Mouse (Mus musculus) lung, embryonic 14.5 days (tissue): ENCODE measurements around the gene Wscd2. TPM values are rescaled to one million over a fixed set of nuclear protein-coding genes. Genes with fewer than 3 reads are reported as not detected.

Experiments used
- ATAC-seq: fragments of 200-750 bp; cut with Nextera tagmentation; 2 replicates; pipeline ENCODE4 v1.8.0; 2017; ENCODE audit warnings: mild to moderate bottlenecking, moderate TSS enrichment, moderate library complexity; ENCODE audit not compliant: insufficient read depth
- DNase-seq: peaks from one replicate; pipeline ENCODE4 v3.0.0-alpha.2; 2015
- H3K27ac ChIP-seq: fragments of 300-500 bp; sonication (generic); 2 replicates; pipeline ENCODE4 v1.5.1; 2014; ENCODE audit warnings: low read depth, mild to moderate bottlenecking, moderate library complexity
- H3K27me3 ChIP-seq: fragments of 300-500 bp; sonication (generic); 2 replicates; pipeline ENCODE4 v1.6.1; 2014; ENCODE audit warnings: low read length, control low read depth; ENCODE audit not compliant: insufficient read depth
- H3K36me3 ChIP-seq: fragments of 300-500 bp; sonication (generic); 2 replicates; pipeline ENCODE4 v1.6.1; 2014; ENCODE audit warnings: control low read depth; ENCODE audit not compliant: insufficient read depth
- H3K4me1 ChIP-seq: fragments of 300-500 bp; sonication (generic); 2 replicates; pipeline ENCODE4 v1.6.1; 2014; ENCODE audit warnings: antibody characterized with exemption, control low read depth; ENCODE audit not compliant: insufficient read depth
- H3K4me2 ChIP-seq: fragments of 300-500 bp; sonication (generic); 2 replicates; pipeline ENCODE4 v1.6.1; 2014; ENCODE audit warnings: mild to moderate bottlenecking
- H3K4me3 ChIP-seq: fragments of 300-500 bp; sonication (generic); 2 replicates; pipeline ENCODE4 v1.5.1; 2014; ENCODE audit warnings: low read depth, low read length
- H3K9ac ChIP-seq: fragments of 300-500 bp; sonication (generic); 2 replicates; pipeline ENCODE4 v1.6.1; 2014
- H3K9me3 ChIP-seq: fragments of 300-500 bp; sonication (generic); 2 replicates; pipeline ENCODE4 v1.6.1; 2016; ENCODE audit warnings: low read depth, low read length, control low read depth
- CTCF ChIP-seq: IDR thresholded peaks from 2 replicates; pipeline ENCODE4 v1.5.1; 2016; ENCODE audit warnings: antibody characterized with exemption, low read depth
- WGBS: fragments of 180-500 bp; shearing (Covaris S2); extraction: QIAGEN DNeasy Blood & Tissue Kit; methylation state at CpG from one replicate; pipeline ENCODE4 v1.1.7; 2014; 5-methylcytosine and 5-hydroxymethylcytosine counted together
- polyA plus RNA-seq: library from polyadenylated mRNA; unstranded; fragments of >200 nt; fragmentation: Nextera tagmentation; extraction: Ambion mirVana; gene quantifications from 2 replicates; pipeline ENCODE4 v1.2.1, GENCODE M21; 2014

The Wscd2 gene
- polyA plus RNA-seq, 1 experiment from 2014 or later, result 6.4 TPM

GRCm38 (mm10) chr5:113558065-113558464 is 67.9 kb downstream of the Wscd2 start:
- DNase-seq (no peak), ATAC-seq (no peak)
- no peak overlapping the region for H3K9ac ChIP-seq
- no peaks in the 10 kb centered on the region for H3K4me1 ChIP-seq
- H3K36me3 ChIP-seq, result no peaks in the 10 kb centered on the region
- no peak for TF ChIP-seq CTCF
- H3K27ac ChIP-seq, result no peak overlapping the region
- WGBS, result 89% methylated on average over 8 of the region's 8 CpGs
- H3K27me3 ChIP-seq, result no peaks in the 10 kb centered on the region
- H3K9me3 ChIP-seq, result no peaks in the 10 kb centered on the region
- no peak overlapping the region for H3K4me3 ChIP-seq
- no peak overlapping the region for H3K4me2 ChIP-seq

GRCm38 (mm10) chr5:113559627-113560026 is 69.5 kb downstream of the Wscd2 start:
- Histone ChIP-seq H3K27me3 (no peaks in the 10 kb centered on the region), H3K4me1 (no peaks in the 10 kb centered on the region), H3K9me3 (no peaks in the 10 kb centered on the region), H3K4me3 (no peak overlapping the region), H3K9ac (no peak overlapping the region), H3K36me3 (no peaks in the 10 kb centered on the region), H3K4me2 (no peak overlapping the region), H3K27ac (no peak overlapping the region)
- no peak for TF ChIP-seq CTCF
- WGBS, result 46% methylated on average over 5 of the region's 5 CpGs
- ATAC-seq, result no peak
- DNase-seq, result peak; percentile 23

GRCm38 (mm10) chr5:113564463-113564862 is 74.3 kb downstream of the Wscd2 start:
- WGBS, result 23% methylated on average over 4 of the region's 4 CpGs
- Histone ChIP-seq H3K36me3 (no peaks in the 10 kb centered on the region), H3K9ac (no peak overlapping the region), H3K4me1 (no peaks in the 10 kb centered on the region), H3K4me2 (no peak overlapping the region), H3K27me3 (no peaks in the 10 kb centered on the region), H3K4me3 (no peak overlapping the region), H3K27ac (no peak overlapping the region), H3K9me3 (no peaks in the 10 kb centered on the region)
- DNase-seq, result peak; percentile 40
- no peak for ATAC-seq
- no peak for TF ChIP-seq CTCF

GRCm38 (mm10) chr5:113565101-113565854 is 75.1 kb downstream of the Wscd2 start:
- Histone ChIP-seq H3K9ac (no peak overlapping the region), H3K27ac (no peak overlapping the region), H3K27me3 (no peaks in the 10 kb centered on the region), H3K4me3 (no peak overlapping the region), H3K9me3 (no peaks in the 10 kb centered on the region), H3K4me1 (no peaks in the 10 kb centered on the region), H3K4me2 (no peak overlapping the region), H3K36me3 (no peaks in the 10 kb centered on the region)
- ATAC-seq (no peak), DNase-seq (no peak)
- no peak for TF ChIP-seq CTCF
- 72% methylated on average over 10 of the region's 10 CpGs for WGBS

GRCm38 (mm10) chr5:113565858-113566257 is 75.7 kb downstream of the Wscd2 start:
- 63% methylated on average over 12 of the region's 12 CpGs for WGBS
- TF ChIP-seq CTCF, result no peak
- Histone ChIP-seq H3K27ac (no peak overlapping the region), H3K4me3 (no peak overlapping the region), H3K9me3 (no peaks in the 10 kb centered on the region), H3K36me3 (no peaks in the 10 kb centered on the region), H3K9ac (no peak overlapping the region), H3K4me1 (no peaks in the 10 kb centered on the region), H3K27me3 (no peaks in the 10 kb centered on the region), H3K4me2 (no peak overlapping the region)
- no peak for DNase-seq
- ATAC-seq, result no peak

GRCm38 (mm10) chr5:113570056-113570717 is 80.1 kb downstream of the Wscd2 start:
- H3K27ac ChIP-seq, result no peak overlapping the region
- no peak overlapping the region for H3K4me2 ChIP-seq
- H3K4me3 ChIP-seq, result no peak overlapping the region
- H3K36me3 ChIP-seq, result no peaks in the 10 kb centered on the region
- no peak for TF ChIP-seq CTCF
- no peak overlapping the region for H3K9ac ChIP-seq
- no peaks in the 10 kb centered on the region for H3K27me3 ChIP-seq
- 36% methylated on average over 7 of the region's 7 CpGs for WGBS
- H3K4me1 ChIP-seq, result no peaks in the 10 kb centered on the region
- H3K9me3 ChIP-seq, result no peaks in the 10 kb centered on the region
- DNase-seq (no peak), ATAC-seq (no peak)

GRCm38 (mm10) chr5:113577555-113577954 is 87.4 kb downstream of the Wscd2 start:
- no peaks in the 10 kb centered on the region for H3K36me3 ChIP-seq
- no peak overlapping the region for H3K4me3 ChIP-seq
- H3K4me1 ChIP-seq, result no peaks in the 10 kb centered on the region
- H3K4me2 ChIP-seq, result no peak overlapping the region
- no peaks in the 10 kb centered on the region for H3K9me3 ChIP-seq
- no peak for TF ChIP-seq CTCF
- DNase-seq (no peak), ATAC-seq (no peak)
- H3K27ac ChIP-seq, result no peak overlapping the region
- H3K27me3 ChIP-seq, result no peaks in the 10 kb centered on the region
- H3K9ac ChIP-seq, result no peak overlapping the region
- 69% methylated on average over 7 of the region's 7 CpGs for WGBS
